Mouse (Mus musculus) MEL (cell line): Measurements from ENCODE around the gene Setdb2. TPM values are rescaled to one million over a fixed set of nuclear protein-coding genes. Genes with fewer than 3 reads are reported as not detected.

Experiments
- DNase-seq: peaks from one replicate; pipeline ENCODE4 v3.0.0; 2011; ENCODE audit warnings: low read depth, low spot score
- H3K27ac ChIP-seq: 2 replicates; pipeline ENCODE4 v1.5.1; 2012; ENCODE audit warnings: low read depth, mild to moderate bottlenecking, control low read depth, low read length, moderate library complexity; ENCODE audit not compliant: control insufficient read depth
- H3K27me3 ChIP-seq, 2 experiments: fragments of 150-350 bp in 1 of 2; sonication (generic) in 1 of 2; 2 replicates each; pipeline ENCODE4 v1.6.1; 2012; ENCODE audit warnings: low read length in 2 of 2, mild to moderate bottlenecking in 2 of 2, improper control_type of control experiment in 1 of 2, moderate library complexity in 1 of 2; ENCODE audit not compliant: insufficient read depth in 2 of 2, control insufficient read depth in 1 of 2
- H3K36me3 ChIP-seq, 2 experiments: 2 replicates each; pipeline ENCODE4 v1.6.1; 2012 to 2014; ENCODE audit warnings: low read length in 2 of 2, improper control_type of control experiment in 1 of 2, inconsistent platforms in 1 of 2, mild to moderate bottlenecking in 1 of 2; ENCODE audit not compliant: insufficient read depth in 2 of 2, control insufficient read depth in 1 of 2
- H3K4me1 ChIP-seq, 2 experiments: fragments of 150-350 bp in 1 of 2; sonication (generic) in 1 of 2; 2 replicates each; pipeline ENCODE4 v1.6.1; 2012; ENCODE audit warnings: low read length in 2 of 2, improper control_type of control experiment in 1 of 2, mild to moderate bottlenecking in 1 of 2; ENCODE audit not compliant: insufficient read depth in 2 of 2, control insufficient read depth in 1 of 2
- H3K4me3 ChIP-seq, 2 experiments: fragments of 150-350 bp in 1 of 2; sonication (generic) in 1 of 2; 2 replicates each; pipeline ENCODE4 v1.5.1; 2012; ENCODE audit warnings: low read depth in 2 of 2, low read length in 2 of 2, mild to moderate bottlenecking in 2 of 2, moderate library complexity in 2 of 2, control low read depth in 1 of 2, improper control_type of control experiment in 1 of 2; ENCODE audit not compliant: control insufficient read depth in 1 of 2, insufficient read depth in 1 of 2
- H3K79me2 ChIP-seq: 2 replicates; pipeline ENCODE4 v1.6.1; 2012; ENCODE audit warnings: mild to moderate bottlenecking, low read length, moderate library complexity; ENCODE audit not compliant: control insufficient read depth, poor library complexity, insufficient read depth
- H3K9ac ChIP-seq: 2 replicates; pipeline ENCODE4 v1.6.1; 2012; ENCODE audit warnings: low read depth, mild to moderate bottlenecking, control low read depth, low read length, moderate library complexity; ENCODE audit not compliant: control insufficient read depth, poor library complexity, severe bottlenecking
- H3K9me3 ChIP-seq: fragments of 150-350 bp; sonication (generic); replicated peaks from 2 replicates; pipeline ENCODE4 v1.6.1; 2012; ENCODE audit warnings: mild to moderate bottlenecking, low read length, improper control_type of control experiment, moderate library complexity; ENCODE audit not compliant: insufficient read depth
- BHLHE40 ChIP-seq: IDR thresholded peaks from 2 replicates; pipeline ENCODE4 v1.6.1; 2012; ENCODE audit warnings: low read depth, mild to moderate bottlenecking, inconsistent platforms, low read length, improper control_type of control experiment, borderline replicate concordance
- CHD2 ChIP-seq: IDR thresholded peaks from 2 replicates; pipeline ENCODE4 v1.6.1; 2011; ENCODE audit warnings: low read length, improper control_type of control experiment
- CTCF ChIP-seq, 3 experiments: IDR thresholded peaks in 2 of 3; conservative IDR thresholded peaks in 1 of 3; 2 replicates each; pipeline ENCODE4 v1.5.1; 2011 to 2012; ENCODE audit warnings: low read length in 3 of 3, low read depth in 2 of 3, mild to moderate bottlenecking in 2 of 3, improper control_type of control experiment in 1 of 3, inconsistent platforms in 1 of 3, mixed read lengths in 1 of 3, moderate library complexity in 1 of 3; ENCODE audit not compliant: control insufficient read depth in 1 of 3, insufficient read depth in 1 of 3, poor library complexity in 1 of 3, severe bottlenecking in 1 of 3
- E2F4 ChIP-seq: IDR thresholded peaks from 2 replicates; pipeline ENCODE4 v1.6.1; 2011; ENCODE audit warnings: low read depth, low read length, improper control_type of control experiment, borderline replicate concordance
- ELF1 ChIP-seq: IDR thresholded peaks from 2 replicates; pipeline ENCODE4 v1.6.1; 2014; ENCODE audit warnings: low read depth, mild to moderate bottlenecking, inconsistent platforms, low read length, improper control_type of control experiment, moderate library complexity
- ETS1 ChIP-seq: IDR thresholded peaks from 2 replicates; pipeline ENCODE4 v1.6.1; 2012; ENCODE audit warnings: low read depth, mild to moderate bottlenecking, inconsistent platforms, low read length, improper control_type of control experiment, moderate library complexity
- HCFC1 ChIP-seq: IDR thresholded peaks from 2 replicates; pipeline ENCODE4 v1.6.1; 2012; ENCODE audit warnings: low read depth, mild to moderate bottlenecking, inconsistent platforms, low read length, improper control_type of control experiment, moderate library complexity
- JUND ChIP-seq: IDR thresholded peaks from 2 replicates; pipeline ENCODE4 v1.6.1; 2011; ENCODE audit warnings: low read depth, mild to moderate bottlenecking, improper control_type of control experiment, low read length
- KAT2A ChIP-seq: conservative IDR thresholded peaks from 2 replicates; pipeline ENCODE4 v1.6.1; 2012; ENCODE audit warnings: low read depth, low read length, improper control_type of control experiment, inconsistent platforms
- MAFK ChIP-seq: IDR thresholded peaks from 2 replicates; pipeline ENCODE4 v1.6.1; 2011; ENCODE audit warnings: low read depth, mild to moderate bottlenecking, low read length, improper control_type of control experiment, borderline replicate concordance
- MAX ChIP-seq: IDR thresholded peaks from 2 replicates; pipeline ENCODE4 v1.6.1; 2011; ENCODE audit warnings: low read length, improper control_type of control experiment
- MEF2A ChIP-seq: IDR thresholded peaks from 2 replicates; pipeline ENCODE4 v1.6.1; 2014; ENCODE audit warnings: low read depth, mild to moderate bottlenecking, inconsistent platforms, low read length, improper control_type of control experiment; ENCODE audit not compliant: poor library complexity, insufficient replicate concordance, severe bottlenecking; ENCODE audit errors: extremely low read depth
- MYB ChIP-seq: IDR thresholded peaks from 2 replicates; pipeline ENCODE4 v1.6.1; 2011; ENCODE audit warnings: mild to moderate bottlenecking, low read depth, low read length, improper control_type of control experiment
- NELFE ChIP-seq: IDR thresholded peaks from 2 replicates; pipeline ENCODE4 v1.6.1; 2011; ENCODE audit warnings: low read depth, low read length, improper control_type of control experiment
- NRF1 ChIP-seq: IDR thresholded peaks from 2 replicates; pipeline ENCODE4 v1.6.1; 2014; ENCODE audit warnings: low read depth, mild to moderate bottlenecking, inconsistent platforms, low read length, improper control_type of control experiment, moderate library complexity; ENCODE audit not compliant: poor library complexity, insufficient read depth, severe bottlenecking
- POLR2AphosphoS5 ChIP-seq: IDR thresholded peaks from 2 replicates; pipeline ENCODE4 v1.6.1; 2012; ENCODE audit warnings: low read depth, borderline replicate concordance, mild to moderate bottlenecking, inconsistent platforms, low read length, moderate library complexity, mixed read lengths
- RAD21 ChIP-seq: IDR thresholded peaks from 2 replicates; pipeline ENCODE4 v1.6.1; 2011; ENCODE audit warnings: mild to moderate bottlenecking, low read depth, low read length, improper control_type of control experiment
- RCOR1 ChIP-seq: IDR thresholded peaks from 2 replicates; pipeline ENCODE4 v1.6.1; 2012; ENCODE audit warnings: low read depth, mild to moderate bottlenecking, inconsistent platforms, low read length, improper control_type of control experiment
- SIN3A ChIP-seq: IDR thresholded peaks from 2 replicates; pipeline ENCODE4 v1.6.1; 2012; ENCODE audit warnings: low read length, improper control_type of control experiment, inconsistent platforms
- SMC3 ChIP-seq: IDR thresholded peaks from 2 replicates; pipeline ENCODE4 v1.6.1; 2011; ENCODE audit warnings: low read depth, low read length, improper control_type of control experiment
- TAL1 ChIP-seq: IDR thresholded peaks from 2 replicates; pipeline ENCODE4 v1.6.1; 2012; ENCODE audit warnings: mild to moderate bottlenecking, inconsistent platforms, low read length, moderate library complexity, mixed read lengths
- TBP ChIP-seq: IDR thresholded peaks from 2 replicates; pipeline ENCODE4 v1.8.0; 2011; ENCODE audit warnings: low read depth, low read length, improper control_type of control experiment
- TCF12 ChIP-seq: IDR thresholded peaks from 2 replicates; pipeline ENCODE4 v1.6.1; 2014; ENCODE audit warnings: low read depth, mild to moderate bottlenecking, inconsistent platforms, low read length, improper control_type of control experiment, moderate library complexity
- UBTF ChIP-seq: IDR thresholded peaks from 2 replicates; pipeline ENCODE4 v1.6.1; 2012; ENCODE audit warnings: low read depth, mild to moderate bottlenecking, inconsistent platforms, low read length, improper control_type of control experiment, moderate library complexity, borderline replicate concordance; ENCODE audit not compliant: insufficient read depth
- ZC3H11A ChIP-seq: IDR thresholded peaks from 2 replicates; pipeline ENCODE4 v1.6.1; 2012; ENCODE audit warnings: low read depth, mild to moderate bottlenecking, inconsistent platforms, low read length, improper control_type of control experiment
- ZMIZ1 ChIP-seq: IDR thresholded peaks from 2 replicates; pipeline ENCODE4 v1.6.1; 2012; ENCODE audit warnings: low read depth, mild to moderate bottlenecking, inconsistent platforms, low read length, improper control_type of control experiment, moderate library complexity
- ZNF384 ChIP-seq: IDR thresholded peaks from 2 replicates; pipeline ENCODE4 v1.6.1; 2012; ENCODE audit warnings: low read depth, mild to moderate bottlenecking, inconsistent platforms, low read length, improper control_type of control experiment
- polyA plus RNA-seq, 2 experiments: library from polyadenylated mRNA; stranded (reverse) in 1 of 2; unstranded in 1 of 2; fragments of >175 nt in 1 of 2; fragments of >200 nt in 1 of 2; gene quantifications; 2 replicates each; pipeline versions ENCODE4 v1.2.1 to v1.2.4; 2012; ENCODE audit warnings: low replicate concordance in 2 of 2, low read depth in 1 of 2; ENCODE audit not compliant: insufficient read length in 2 of 2, insufficient read depth in 1 of 2, missing spikeins in 1 of 2
- total RNA-seq: library from RNA; depleted of rRNA; stranded (reverse); fragments of 300-350 nt; gene quantifications from 2 replicates; pipeline ENCODE4 v1.2.3, GENCODE M21; 2012

Setdb2 gene
- total and polyA plus RNA-seq, 3 experiments = 10.8 to 18.3 TPM; not detected in 1

GRCm38 (mm10) chr14:59437398-59437797 is 3.3 kb downstream of the Setdb2 start:
- no peaks in the 10 kb centered on the region for H3K27me3 ChIP-seq
- no peak overlapping the region for H3K27ac ChIP-seq
- no peaks in the 10 kb centered on the region for H3K9me3 ChIP-seq
- no peak overlapping the region for H3K9ac ChIP-seq
- peaks cover 27% of the 10 kb centered on the region for H3K79me2 ChIP-seq
- TF ChIP-seq MAX = no peak
- no peak for TF ChIP-seq TCF12
- no peak for TF ChIP-seq MAFK
- TF ChIP-seq BHLHE40 = no peak
- no peak for TF ChIP-seq RAD21
- no peak for TF ChIP-seq ZC3H11A
- no peak for TF ChIP-seq MEF2A
- no peak for TF ChIP-seq ZNF384
- no peak for TF ChIP-seq RCOR1
- TF ChIP-seq E2F4 = no peak
- TF ChIP-seq KAT2A = no peak
- TF ChIP-seq HCFC1 = no peak
- TF ChIP-seq SMC3 = no peak
- TF ChIP-seq CHD2 = no peak
- no peak for TF ChIP-seq JUND
- no peak for TF ChIP-seq TBP
- no peak for TF ChIP-seq ELF1
- TF ChIP-seq TAL1 = no peak
- TF ChIP-seq CTCF (IDR thresholded peaks at IDR 0.05 in 2 of 3, conservative IDR thresholded peaks at IDR 0.05 in 1 of 3; ENCODE audit: control insufficient read depth in 1 of 3, insufficient read depth in 1 of 3, low read depth in 2 of 3, low read length in 3 of 3, poor library complexity in 1 of 3, severe bottlenecking in 1 of 3) = no peak
- TF ChIP-seq NELFE = no peak
- TF ChIP-seq, all 39 proteins: peak for 0
- Histone ChIP-seq H3K4me1 (peaks cover 16 to 21% of the 10 kb centered on the region in 2 experiments), H3K4me3 (no peak overlapping the region), H3K36me3 (peaks cover 0 to 38% of the 10 kb centered on the region in 2 experiments; a peak in 3 of 4 replicates)
- DNase-seq = no peak

- Histone ChIP-seq H3K9ac (no peak overlapping the region), H3K4me1 (peaks cover 13 to 16% of the 10 kb centered on the region in 2 experiments), H3K27ac (no peak overlapping the region), H3K27me3 (no peaks in the 10 kb centered on the region), H3K79me2 (peaks cover 19% of the 10 kb centered on the region), H3K4me3 (no peak overlapping the region), H3K9me3 (no peaks in the 10 kb centered on the region), H3K36me3 (peaks cover 4 to 34% of the 10 kb centered on the region in 2 experiments)
- no peak for DNase-seq
- TF ChIP-seq MYB = no peak
- no peak for TF ChIP-seq RCOR1
- no peak for TF ChIP-seq NRF1
- TF ChIP-seq ETS1 = no peak
- TF ChIP-seq ELF1 = no peak
- no peak for TF ChIP-seq MEF2A
- no peak for TF ChIP-seq ZMIZ1
- TF ChIP-seq TCF12 = no peak
- no peak for TF ChIP-seq MAFK
- TF ChIP-seq BHLHE40 = no peak
- TF ChIP-seq SMC3 = no peak
- no peak for TF ChIP-seq UBTF
- no peak for TF ChIP-seq HCFC1
- TF ChIP-seq ZC3H11A = no peak
- TF ChIP-seq SIN3A = no peak
- no peak for TF ChIP-seq E2F4
- no peak for TF ChIP-seq POLR2AphosphoS5
- TF ChIP-seq CHD2 = no peak
- no peak for TF ChIP-seq MAX
Measured at GRCm38 (mm10) chr14:59435206-59435605, 5.5 kb downstream of the Setdb2 start.
